Mouse (Mus musculus): Measurements from ENCODE around the gene Dynll1.

The Dynll1 gene

DNA sequence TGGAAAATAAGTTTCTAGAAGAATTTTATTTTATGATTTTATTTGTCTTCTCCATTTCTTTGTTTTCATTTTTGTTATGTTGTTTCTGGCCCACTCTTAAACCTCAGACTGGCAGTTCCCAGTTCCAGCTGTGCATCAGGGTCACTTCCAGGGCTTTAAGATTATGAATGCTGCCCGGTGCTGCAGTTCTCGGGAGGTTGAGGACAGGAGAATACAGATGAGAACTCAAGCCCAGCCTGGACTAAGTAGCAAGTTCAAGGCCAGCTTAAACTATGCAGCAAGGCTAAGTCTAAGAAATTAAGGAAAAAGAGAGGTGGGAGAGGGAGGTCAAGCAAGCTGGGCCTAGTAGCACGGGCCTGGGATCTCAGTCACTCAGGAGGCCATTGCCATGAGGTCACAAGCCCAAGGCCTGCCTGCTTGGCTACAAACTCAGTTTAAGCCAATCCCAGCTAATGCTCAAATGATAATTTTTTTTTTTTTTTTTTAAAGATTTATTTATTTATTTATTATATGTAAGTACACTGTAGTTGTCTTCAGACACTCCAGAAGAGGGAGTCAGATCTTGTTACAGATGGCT lies 33.2 kb downstream of the Dynll1 start:
- no peak for DNase-seq (ENCODE audit: low spot score)

DNA sequence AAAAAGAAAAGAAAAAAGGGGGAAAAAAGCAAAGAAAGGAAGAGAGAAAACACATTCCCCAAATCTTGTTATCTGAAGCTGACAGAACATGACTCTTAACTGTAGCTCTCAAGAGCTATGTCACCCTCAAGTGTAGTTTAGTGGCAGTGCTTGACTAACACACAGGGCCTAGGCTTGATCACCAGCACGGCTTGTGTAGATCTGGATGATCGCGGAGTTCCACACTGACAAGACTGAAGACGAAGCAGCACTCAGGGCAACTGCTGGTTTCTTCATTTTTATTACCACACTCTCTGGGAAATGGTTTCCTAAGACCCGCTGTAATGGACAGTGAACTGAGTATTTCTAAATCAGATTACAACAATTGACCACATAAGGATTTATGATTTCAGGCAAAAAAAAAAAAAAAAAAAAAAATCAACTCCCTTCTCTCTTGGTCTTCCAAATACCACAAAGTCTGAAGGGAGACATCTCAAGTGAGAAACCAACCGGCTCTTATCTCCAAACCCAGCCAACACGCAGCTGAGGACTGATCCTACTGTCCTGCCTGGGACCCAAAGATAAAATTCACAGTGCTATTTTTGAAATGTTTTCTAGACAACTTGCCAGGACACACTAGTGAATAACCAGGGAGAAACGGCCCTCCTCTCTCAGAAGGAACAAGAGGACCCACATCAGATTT lies 33.9 kb downstream of the Dynll1 start:
- DNase-seq (ENCODE audit: low spot score) = no peak

DNA sequence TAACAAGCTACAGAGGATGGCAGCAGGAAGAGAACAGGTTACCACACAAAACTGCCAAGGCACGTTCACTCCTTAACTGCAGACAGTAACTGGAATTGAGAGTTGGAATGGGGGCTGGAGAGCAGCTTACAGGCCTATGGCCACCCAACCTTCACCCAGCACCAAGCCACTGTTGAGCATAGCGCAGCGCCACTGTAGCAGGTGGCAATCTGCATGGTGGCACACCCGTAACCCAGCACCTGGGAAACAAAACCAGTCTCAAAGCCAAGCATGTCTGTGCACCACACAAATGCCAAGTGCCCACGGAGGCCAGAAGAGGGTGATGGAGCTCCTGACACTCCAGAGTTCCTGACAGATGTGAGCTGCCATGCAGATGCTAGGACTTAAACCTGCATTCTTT lies 34.5 kb downstream of the Dynll1 start:
- no peak for DNase-seq (ENCODE audit: low spot score)

DNA sequence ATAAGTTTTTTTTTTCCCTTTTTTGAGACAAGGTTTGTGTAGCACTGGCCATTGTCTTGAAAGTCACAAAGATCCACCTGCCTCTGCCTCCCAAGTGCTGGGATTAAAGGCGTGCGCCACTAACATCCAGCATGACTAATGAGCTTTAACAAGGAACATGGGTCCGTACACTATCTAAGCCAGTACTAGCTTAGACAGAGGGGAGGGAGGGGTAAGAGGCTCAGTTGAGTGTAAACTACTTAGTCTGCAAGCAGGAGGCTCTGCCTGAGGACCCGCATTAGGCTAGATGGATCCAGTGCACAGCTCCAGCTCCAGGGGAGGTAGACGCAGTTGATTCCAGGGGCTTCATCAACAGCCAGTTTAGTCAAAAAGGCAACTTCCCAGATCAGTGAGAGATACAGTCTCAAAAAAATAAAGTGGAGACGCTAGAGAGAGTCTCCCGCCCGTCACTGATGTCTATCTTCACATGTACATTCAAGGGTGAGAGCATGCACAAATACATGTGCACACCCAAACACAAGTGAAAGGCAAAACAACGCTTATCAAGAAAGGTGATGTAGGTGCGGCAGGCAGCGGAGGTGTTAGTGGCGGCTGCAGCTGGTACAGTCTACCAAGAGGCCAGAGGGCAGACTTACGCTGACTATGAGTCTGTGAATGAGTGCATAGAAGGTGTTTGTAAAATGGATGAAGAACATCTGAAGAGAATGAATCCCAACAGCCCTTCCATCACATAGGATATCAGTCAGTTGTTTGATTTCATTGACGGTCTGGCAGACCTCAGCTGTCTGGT lies 38.1 kb downstream of the Dynll1 start:
- DNase-seq (ENCODE audit: low spot score) = no peak

DNA sequence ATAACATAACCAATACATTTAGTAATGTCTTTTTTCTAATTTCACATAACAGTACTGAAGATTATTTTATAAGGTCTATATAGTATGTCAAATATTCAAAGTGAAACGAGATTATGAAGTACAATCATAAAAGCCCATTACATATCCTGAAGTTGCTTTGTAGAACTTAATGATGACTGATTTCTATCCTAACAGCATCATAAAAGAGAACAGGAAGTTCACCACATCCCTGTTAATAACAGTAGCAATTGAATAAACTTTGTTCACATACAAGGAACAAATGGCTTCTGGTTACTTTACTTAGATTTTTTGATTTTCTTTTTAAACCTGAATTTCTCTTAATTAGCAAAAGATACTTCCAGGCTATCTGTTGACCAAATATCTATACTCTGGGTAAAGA lies 38.9 kb downstream of the Dynll1 start:
- DNase-seq (ENCODE audit: low spot score) = no peak

DNA sequence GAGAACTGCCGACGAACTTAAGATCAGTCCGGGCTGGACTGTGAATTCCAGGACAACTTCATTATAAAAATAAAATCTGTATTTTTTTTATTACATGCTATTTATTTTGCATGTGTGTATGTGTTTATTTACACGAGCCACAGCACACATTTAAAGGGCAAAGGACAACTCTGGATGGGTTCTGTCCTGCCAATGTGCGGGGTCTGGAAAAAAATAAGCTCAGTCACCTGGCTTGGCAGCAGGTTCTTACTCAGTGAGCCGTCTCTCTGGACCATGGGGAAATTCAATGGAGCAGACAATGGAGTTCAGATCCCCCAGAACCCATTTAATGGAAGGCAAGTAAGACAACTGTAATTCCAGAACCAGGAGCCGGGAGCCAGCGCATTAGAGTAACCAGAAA lies 39.7 kb downstream of the Dynll1 start:
- DNase-seq (ENCODE audit: low spot score) = no peak

DNA sequence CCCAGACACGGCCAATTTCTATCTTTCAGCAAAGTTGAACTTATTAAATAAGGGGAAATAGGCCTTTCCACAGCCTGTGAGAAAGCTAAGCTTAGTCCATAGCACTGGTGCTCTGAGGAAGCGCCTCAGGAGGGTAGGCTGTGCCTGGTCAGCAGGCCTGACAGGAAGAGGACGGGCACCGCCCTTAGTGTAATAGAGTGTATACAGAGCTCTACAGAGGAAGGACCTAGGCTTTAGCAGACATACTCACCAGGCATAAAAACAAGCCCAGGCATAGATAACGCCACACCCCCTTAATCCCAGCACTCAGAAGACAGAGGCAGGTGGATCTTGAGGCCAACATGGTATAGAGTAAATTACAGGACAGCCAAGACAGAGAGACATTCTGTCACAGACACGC lies 40.4 kb downstream of the Dynll1 start:
- no peak for DNase-seq (ENCODE audit: low spot score)

DNA sequence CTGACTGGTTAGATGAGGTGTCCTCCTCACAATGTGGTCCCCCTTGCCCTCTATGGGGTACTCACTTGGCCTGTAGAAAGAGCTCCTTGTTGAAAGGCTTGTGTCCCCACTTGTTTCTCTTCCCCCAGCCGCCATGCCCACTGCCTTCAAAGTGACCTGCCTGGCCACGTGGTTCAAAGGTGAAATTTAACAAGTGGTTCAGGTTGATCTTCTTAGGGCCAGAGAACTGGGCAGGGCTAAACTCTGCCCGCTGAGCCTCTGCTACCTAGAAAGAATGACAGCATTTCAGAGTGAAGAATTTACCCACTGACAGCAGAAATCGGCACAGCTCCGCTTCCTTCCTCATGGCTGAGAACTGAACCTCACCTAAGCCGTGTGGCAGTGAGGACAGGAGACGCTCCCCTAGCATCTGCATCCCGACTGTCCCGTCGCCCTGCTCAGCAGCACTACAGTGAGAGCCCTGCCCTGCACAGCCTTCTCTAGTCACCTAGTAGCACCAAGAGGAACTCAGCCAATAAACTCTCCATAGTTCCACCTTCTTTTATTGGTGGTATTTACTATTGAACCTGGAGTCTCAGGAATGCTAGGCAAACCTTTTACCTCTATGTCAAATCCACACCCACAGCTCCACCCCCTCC lies 43.8 kb downstream of the Dynll1 start:
- DNase-seq (ENCODE audit: low spot score) = no peak

DNA sequence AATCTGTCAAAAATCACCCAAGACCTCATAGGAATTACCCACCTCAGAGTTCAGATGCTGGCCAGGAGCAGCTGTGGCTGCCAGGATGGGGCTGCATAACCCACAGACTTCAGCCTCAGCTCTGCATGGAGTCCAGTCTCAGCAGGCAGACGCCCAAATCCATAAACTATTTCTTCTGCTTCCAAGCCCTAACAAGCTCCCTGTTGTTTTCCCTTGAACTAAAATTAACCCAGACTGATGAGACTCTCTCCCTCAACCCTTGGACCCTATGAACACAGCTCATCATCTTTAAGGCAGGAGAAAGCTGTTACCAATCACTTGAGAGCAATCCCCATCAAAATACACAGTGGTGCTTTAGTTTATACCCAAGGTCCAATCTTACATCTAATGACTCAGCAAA lies 45.3 kb downstream of the Dynll1 start:
- DNase-seq (ENCODE audit: low spot score) = no peak
